Mouse (Mus musculus): ENCODE data around the gene Deup1.
"Not testable (repeated sequence)": the region's sequence is repeated elsewhere in the genome, so short reads cannot be mapped to it uniquely, and the experiment has no call there.

Deup1 gene

DNA sequence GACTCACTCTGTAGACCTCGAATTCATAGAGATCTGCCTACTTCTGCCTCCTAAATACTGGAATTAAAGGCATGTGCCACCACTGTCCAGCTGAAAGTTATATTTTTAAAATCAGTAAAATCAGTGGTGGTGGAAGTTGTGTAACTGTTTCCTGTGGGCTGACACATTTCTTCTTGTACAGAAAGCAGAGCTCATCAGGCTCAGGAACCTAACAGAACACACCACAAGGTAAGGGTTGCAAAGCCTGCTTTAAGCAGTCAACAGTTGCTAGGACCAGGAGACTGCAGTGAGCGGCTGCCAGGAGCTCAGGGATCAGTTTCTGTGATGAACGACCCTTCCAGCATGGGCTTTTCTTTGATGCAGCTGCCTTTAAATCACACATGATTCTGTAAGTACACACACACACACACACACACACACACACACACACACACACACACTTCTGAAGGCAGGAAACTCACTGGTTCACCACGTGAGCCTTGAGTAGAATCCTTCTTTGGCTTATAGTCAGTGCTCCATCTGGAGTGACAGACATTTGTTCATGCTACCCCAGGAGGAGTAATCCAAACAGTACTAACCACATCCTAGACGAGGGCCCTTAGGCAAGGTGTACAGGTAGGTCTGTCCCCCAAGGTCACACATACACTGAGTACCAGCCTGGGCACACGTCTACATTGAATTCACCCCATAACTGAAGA, 40.4 kb downstream of the Deup1 start:
- DNase-seq (ENCODE audit: low spot score): no peak

DNA sequence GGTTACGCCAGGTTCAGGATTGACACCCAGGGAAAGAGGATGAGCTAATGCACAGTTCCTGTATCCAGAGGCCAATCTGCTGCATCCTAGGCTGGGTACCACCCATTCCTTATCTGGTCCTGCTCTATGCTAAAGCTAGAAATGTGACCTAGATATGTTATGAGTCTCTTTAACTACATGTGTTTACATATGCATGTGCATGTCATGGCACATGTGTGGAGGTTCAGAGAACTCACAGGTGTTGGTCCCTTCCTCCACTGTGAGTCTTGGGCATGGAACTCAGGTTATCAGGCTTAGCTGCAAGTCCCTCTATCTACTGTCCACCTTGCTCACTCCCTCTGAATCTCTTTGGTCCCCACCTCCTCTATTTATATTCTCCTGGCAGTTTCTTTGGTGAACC, 41.8 kb downstream of the Deup1 start:
- DNase-seq (ENCODE audit: low spot score): no peak

DNA sequence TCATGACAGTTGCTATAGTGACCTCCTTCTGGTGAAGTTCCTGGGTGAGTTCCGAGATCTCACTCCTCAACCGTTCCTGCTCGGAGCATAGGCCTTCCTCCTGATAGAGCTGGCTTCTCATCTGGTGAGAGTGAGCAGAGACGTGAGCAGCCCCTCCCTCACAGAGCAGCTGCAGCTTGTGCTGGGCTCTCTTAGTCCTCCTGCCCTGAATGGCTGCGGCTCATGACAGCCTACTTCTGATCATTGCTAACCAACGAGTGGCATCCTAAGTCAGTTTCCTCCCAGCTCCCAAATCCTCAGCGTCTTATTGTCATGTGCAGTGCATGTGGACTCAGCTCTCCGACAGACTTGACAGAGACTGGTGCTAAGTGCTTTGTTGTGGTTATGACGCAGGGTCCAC, 43.5 kb downstream of the Deup1 start:
- no peak for DNase-seq (ENCODE audit: low spot score)

DNA sequence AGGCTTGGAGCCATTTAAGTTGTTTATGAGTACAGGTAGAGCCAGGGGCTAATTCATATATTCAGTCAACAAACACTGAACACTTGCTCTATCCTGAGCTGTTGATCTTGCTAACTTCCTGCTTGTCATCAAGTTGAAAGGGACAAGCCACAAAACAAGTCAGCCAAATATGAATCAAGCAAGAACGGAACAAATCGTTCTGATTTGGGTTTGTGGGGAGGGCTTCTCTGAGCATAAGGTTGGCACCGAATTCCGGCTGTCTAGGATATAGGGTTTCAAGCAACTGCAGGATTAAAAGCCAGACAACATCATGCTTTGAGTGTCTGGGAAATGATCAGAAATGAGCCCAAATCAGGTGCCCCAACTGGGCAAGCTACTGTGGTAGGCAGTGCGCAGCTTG, 45.7 kb downstream of the Deup1 start:
- no peak for DNase-seq (ENCODE audit: low spot score)

DNA sequence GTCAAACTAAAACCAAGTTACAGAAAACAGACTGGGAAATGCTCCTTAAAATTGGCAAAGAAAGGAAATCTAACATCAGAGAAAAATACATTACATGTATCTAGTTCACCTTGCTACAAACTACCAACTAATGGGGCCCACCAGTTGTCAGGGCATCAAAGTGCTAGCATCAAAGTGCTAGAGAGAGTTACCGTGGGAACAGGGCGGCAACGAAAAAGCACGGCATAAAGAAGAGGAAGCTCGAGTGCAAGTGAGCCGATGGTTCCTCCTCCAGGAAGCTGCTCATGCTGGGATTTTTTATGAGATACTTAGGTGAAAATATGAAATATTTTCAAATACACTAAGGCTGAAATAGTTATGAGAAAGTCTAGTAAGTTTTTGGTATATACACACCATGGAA, 47.6 kb downstream of the Deup1 start:
- DNase-seq (ENCODE audit: low spot score): no peak

DNA sequence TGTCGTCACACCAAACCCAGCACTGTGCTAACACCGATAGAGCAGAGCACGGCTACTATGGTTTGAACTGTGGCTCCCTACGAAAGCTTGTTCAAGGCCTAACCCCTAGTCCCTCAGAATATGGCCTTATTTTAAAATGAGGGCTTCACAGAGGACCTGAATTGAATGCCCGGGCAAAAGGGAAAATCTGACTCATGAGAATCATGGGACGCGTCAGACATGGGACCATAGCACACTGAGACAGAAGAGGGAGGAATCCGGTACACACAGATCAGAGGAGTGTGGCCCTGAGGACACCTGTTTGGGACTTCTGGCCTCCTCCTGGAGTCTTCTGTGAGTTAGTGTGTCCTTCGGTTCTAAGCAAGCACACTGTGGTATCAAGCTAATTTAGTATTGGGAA, 48.8 kb downstream of the Deup1 start:
- no peak for DNase-seq (ENCODE audit: low spot score)

DNA sequence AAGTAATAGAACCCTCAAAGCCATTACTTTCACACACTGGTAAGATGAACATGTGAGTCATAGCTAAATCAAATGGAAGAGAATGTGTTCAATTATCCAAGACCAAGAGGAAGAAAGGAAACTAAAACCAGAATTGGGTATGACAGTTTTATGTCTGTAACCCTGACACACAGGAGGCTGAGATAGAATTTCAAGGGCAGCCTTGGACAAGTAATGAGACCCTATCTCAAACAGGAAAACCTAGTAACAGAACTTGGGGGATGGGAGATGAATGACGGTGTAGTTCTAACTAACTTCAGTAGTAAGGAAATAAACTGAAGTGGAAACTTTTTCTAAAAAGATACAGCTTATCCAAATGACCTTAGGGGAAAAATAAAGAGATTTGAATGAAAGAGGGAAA, 49.3 kb downstream of the Deup1 start:
- DNase-seq (ENCODE audit: low spot score): no peak

DNA sequence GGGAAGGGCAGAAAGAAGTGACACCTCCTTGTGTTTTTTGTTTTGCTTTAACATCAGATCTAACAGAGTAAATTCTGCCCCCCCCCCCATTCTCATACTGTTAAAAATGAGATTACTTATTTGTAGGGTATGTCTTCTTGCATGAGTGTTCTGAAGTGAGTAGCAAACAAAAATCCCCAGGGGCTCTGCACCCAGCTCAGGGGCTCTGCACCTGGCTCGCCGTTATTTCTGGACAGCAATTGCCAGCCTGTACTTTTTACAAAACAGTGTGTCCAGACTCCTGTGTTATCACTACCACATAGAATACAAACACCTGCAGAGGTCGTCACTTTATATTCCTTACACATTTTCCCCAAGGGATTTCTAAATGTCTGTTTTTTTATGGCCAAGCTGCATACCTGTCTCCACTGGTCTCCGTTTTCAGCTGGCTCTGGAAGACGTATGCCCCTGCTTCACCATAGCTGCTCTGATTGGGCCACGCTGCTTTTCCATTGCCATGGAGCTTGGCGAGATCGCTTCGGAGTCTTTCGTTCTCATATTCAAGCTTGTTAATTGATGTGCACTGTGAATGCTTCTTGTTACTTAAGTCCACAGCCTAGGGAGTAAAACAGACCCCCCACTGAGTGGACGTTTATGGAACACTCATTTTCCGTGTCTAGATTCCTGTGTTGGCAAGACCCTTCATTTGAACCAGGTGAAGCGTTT, 52.8 kb downstream of the Deup1 start:
- DNase-seq (ENCODE audit: low spot score): no peak

DNA sequence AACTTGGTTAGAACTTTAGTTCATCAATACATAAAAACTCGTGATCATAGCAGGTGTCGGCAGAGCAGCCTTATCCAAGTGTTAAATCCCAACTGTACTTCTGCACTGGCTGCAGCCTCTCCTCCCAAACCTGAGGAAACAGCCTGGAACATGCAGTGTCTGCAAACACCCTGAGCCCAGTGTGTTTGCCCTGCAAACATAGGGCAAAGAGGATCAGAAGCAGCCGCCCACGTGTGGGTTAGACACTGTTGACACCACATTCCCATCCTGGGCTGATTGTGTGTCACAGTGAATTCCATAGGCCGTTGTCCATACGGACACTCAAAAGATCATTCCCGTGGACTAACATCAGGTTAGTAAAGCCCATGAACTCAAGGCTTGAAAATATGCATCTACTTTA, 65.4 kb downstream of the Deup1 start:
- DNase-seq (ENCODE audit: low spot score): no peak

DNA sequence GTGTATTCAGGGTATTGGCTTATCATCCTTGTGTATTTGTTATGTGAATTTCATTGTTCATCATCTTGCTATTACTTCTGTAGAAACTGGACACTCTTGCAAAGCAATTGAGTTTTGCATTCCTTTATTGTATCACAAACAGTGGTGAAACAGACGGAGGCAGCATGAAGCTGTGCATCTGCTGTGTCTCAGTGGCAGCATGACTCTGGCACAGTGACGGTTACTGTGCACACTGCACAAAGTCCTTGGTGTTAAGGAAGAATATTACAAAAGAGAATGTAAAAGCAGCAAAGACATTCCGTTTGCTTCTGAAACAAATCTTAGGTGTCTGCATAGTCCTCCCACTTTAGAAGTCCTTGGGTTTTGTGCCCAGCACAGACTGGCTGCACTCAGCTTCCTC, 67.3 kb downstream of the Deup1 start:
- no peak for DNase-seq (ENCODE audit: low spot score)

DNA sequence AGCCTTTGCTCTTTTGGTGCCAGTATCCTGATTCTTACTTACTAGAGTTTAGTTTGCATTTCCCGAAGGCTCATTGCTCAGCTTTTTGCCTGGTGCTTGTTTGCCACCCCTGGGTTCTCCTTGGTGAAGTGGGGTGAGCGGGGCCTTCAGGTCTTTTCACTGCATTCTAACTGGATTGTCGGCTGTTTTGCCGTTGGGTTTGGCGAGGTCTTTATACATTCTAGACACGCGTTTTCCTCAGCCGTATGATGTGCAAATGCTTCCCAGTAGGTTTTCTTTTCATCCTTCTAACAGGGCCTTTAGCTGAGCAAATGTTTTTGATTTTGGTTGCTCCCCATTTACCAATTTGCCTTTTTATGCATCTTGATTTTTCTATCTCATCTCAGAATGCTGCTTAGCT, 74.4 kb downstream of the Deup1 start:
- no peak for DNase-seq (ENCODE audit: low spot score)

DNA sequence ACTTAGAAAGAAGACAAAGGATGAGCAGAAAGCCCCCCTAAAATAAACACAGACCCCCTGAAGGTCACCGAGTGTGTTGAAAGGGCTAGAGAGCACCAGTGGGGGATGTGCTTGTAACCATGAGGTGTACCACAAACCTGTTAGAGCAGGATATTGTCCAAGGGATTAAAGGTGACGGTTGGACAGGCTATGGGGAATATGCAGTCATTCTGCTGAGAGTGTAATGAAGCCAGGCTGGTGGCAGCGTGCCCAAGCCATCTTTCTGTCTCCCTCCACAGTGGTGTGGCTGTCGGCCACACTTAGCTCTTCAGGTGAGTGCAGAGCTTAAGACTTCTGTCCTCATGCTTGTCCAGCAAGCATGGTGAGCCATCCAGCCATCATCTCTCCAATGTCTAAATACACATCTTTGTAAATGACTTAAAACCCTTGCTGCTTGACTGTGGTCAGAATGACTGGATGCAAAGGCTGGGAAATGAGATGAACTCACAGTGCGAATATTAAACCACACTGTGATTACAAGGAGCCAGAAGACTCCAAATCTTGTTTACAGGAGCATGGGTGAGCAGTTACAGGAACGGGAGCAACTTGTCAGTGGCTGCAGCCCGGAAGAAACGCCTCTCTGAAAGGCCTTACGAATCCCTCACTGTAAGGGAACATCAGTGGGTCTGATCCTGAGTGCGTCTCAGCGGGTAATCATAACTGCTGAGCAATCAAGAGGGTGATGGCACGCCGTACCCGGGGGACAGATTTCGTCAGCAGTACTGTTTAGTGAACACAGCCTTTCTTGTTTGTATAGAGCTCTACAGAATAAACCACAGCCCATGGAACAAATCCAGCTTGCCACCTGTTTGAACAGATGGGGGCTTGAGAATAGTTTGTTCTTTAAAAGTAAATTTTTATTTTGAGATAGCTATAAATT, 75.5 kb downstream of the Deup1 start:
- no peak for DNase-seq (ENCODE audit: low spot score)

DNA sequence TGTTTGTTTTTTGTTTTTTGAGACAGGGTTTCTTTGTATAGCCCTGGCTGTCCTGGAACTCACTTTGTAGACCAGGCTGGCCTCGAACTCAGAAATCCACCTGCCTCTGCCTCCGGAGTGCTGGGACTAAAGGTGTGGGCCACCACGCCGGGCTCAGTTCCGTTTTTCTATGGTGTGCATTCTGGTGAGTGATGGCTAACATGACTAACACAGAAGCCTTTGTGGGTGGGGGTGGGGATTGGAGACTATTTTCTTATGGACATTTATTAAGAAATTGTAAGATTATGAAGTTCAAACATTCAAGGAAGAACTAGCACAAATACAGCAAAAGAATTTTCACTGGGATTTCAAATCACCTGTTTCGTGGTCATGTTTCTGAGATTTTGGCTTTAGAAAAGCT, 76.7 kb downstream of the Deup1 start:
- DNase-seq (ENCODE audit: low spot score): not testable (repeated sequence)

DNA sequence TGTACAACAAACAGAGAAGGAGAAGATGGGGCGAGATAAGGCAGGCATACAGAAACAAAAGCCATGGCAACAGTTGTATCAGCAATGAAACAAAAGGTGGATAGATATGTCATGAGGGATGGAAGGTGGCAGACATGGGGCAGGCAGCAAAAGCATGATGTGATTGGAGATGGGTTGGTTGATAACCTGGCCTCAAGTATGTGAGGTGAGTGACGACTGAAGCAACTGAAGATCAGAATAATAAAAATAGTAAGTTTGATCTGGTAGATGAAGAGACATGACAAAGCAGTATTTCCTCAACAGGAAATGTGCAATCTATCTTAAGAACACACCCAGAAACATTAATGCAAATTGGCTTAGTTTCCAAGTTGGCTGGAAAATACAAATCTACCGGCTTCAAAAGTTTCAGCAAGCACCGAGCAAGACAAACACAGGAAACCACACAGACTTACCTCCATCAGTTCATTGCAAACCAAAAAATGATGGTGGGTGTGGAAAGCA, 77.2 kb downstream of the Deup1 start:
- no peak for DNase-seq (ENCODE audit: low spot score)

DNA sequence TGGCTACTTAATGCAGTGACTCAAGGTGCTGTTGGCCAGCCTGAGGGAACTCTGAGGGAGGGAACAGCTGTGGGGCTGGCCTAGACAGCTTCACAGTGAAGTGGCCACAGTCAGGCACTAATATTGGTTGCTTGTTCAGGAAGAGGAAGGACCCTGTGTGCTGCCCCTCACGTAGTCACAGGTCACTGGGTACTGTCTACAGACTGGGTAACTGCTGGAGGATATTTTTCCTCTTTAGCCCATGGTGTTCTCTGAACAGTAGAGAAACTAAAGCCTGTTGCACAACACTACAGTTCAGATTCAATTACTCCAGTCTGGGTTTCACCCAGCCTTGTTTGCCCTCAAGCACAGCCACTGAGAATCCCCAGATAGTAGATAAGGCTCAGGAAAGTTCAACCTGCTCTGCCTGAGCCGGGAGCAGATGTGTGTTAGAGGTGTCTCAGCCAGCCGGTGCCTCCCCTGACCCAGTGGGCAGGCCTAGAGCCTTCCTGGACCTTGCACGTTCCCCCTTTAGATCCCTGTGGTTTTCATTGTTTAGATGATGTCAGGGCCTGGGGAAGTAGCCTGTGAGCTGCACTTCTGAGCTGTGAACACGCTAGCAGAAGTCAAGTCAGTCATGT, 85.9 kb downstream of the Deup1 start:
- DNase-seq (ENCODE audit: low spot score): no peak

DNA sequence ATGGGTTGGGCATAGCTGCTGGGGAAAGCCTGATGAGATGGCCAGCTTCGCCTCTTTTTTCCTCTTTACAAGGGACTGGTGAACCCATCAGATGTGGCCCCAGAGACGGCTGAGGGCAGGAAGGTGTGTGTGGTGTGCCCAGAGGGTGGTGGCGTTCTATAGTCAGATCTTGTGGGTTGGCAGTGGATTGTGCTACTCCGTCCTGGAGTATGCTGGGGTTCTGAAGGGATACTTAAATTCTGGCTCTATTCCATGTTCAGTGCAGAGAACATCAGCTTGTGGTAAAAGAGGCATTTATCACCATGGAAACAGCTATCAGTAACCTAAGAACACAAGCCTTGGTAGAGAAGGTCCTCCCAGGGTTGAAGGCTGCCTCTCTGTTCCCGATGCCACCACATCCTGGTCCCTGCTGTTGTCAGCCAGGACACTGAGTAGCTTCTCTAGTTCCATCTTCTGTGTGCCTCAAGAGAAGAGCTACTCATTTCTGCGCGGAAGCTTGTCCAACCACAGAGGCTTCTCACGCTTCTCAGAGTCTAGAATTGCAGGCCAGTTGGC, 88.7 kb downstream of the Deup1 start:
- DNase-seq (ENCODE audit: low spot score): no peak

DNA sequence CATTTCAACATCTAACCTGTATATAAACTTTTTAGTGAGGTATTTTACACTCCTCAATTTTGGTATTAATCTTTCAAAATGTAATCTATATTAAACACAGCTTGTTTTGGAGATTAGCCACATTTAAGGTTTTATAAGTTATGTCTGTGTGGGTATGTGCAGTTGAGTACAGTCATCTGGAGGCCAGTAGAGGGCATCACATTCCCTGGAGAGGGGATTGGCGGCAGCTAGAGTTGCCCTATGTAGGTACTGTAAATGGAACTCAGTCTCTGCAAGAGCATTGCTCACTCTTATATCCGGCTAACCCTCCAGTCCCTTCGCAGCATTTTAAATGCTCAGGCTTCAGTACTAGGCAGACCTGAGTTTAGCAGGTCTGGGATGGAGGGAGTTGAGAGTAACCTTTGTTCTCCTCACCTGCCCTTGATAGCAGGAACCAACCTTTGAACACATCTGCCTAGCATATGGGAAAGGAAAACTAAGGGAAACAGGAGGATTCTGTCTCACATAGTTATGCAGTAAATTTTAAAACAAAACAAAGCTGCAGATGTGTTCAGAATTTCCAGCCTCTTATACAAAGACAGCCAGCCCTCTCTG, 90.2 kb downstream of the Deup1 start:
- no peak for DNase-seq (ENCODE audit: low spot score)

DNA sequence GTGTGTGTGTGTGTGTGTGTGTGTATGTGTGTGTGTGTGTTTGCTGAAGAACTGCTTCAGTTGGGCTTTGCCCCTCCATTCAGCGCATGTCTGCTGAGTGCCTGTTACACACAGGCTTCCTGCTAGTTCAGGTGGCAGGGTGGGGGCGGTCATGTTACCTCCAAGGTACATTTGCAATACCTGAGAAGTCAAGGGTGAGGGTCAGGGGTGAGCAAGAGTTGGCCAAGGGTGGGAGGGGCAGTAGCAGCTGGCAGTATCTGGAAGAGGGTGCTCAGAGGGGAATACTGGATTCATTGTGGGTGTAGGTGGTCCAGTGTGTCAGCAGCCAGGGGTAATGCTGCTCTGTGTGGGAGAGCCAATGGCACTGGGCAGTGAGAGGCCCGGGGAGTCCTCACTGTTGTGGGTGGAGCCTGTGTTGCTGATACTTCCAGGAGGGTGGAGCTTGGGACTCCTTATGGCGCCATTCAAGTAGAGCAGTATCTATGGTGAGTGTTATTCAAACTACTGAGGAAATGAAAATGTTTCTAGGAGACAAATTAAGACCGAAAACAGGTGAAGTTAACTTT, 90.8 kb downstream of the Deup1 start:
- DNase-seq (ENCODE audit: low spot score): peak; percentile 44

DNA sequence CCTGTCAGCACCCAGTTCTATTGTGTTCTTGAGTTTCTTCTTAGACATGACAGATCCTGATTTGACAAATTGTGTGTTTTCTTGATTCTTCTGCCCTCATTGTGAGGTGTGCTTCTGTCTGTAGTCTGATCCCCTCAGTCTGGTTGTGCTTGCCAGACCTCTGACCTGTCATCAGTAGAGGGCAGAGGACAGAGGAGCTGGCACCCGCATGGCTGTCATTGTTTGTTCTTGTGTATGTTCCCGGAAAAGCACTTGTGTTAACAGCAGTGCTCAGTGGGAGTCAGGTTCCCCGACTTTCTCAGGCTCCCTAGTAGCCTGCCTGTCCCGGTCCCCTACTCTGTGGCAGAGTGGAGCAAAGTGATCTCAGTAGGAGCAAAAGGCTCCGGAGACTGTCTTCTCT, 92.3 kb downstream of the Deup1 start:
- DNase-seq (ENCODE audit: low spot score): peak; percentile 71

DNA sequence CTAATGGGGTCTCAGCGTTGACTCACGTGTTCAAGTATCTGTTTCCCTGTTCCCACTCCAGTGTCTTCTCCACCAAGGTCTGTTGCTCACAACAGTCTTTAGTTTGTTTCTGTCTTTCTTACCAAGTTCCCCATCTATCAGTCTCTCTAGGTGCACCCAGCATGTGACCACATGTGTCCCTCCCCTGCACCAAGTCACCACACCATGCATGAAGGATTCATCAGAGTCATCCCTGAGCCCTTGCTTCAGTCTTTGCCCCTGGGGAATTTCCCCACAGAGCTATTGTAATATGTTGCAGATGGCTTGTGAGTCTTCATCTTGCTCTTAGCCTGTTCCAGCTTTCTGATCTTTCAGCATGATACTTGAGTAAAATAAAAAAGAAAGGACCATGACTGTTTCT, 93.6 kb downstream of the Deup1 start:
- no peak for DNase-seq (ENCODE audit: low spot score)

Measured in lung, postnatal 25 days (tissue).